Mouse (Mus musculus): ENCODE data around the gene Pea15a.

DNA sequence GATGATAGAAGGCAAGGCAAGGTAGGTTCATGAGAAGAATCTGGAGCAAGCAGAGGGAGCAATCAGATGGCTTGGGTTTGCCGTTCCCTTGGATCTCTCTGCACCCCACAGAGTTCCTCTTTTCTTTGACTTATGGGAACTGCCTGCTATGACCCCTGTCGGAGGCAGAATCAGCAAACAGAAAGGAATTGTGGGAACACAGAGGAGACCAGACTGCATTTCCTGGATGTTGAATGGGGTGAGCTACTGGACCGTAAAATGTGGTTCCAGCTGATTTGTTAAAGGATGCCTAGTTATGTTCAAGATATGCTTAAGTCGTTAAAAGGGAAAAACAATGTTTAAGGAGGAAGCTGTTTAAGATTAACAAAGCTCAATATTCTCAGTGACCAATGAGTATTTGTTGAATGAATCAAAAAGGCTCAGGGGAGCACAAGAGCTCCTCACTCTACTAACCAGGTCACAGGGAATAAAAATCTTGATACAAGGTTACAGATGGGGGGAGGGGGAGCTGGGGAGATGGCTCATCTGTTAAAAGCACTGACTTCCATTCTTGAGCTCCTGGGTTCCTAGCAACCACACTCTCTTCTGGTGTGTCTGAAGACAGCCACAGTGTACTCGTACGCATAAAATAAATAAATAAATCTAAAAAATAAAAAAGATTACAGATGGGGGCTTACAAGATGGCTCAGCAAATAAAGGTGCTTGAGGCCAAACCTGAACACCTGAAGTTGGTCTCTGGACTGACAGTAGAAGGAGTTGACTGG lies 34.5 kb upstream of the Pea15a start:
- TF ChIP-seq CTCF (IDR thresholded peaks at IDR 0.05; ENCODE audit: extremely low read depth, insufficient read depth, insufficient read length, insufficient replicate concordance) (no peak), POLR2A (IDR thresholded peaks at IDR 0.05; ENCODE audit: low read depth, low read length) (no peak)

Data from spleen, adult 2 months (tissue).